Mouse (Mus musculus): Measurements from ENCODE around the gene Wnt10a.

GRCm38 (mm10) chr1:74792831-74793660, 1.7 kb downstream of the Wnt10a start:
- no peak for TF ChIP-seq CTCF (conservative IDR thresholded peaks at IDR 0.05 in 1 of 2, IDR thresholded peaks at IDR 0.05 in 1 of 2; ENCODE audit: low read depth in 2 of 2, low read length in 2 of 2)
- no peak for TF ChIP-seq NRF1 (IDR thresholded peaks at IDR 0.05; ENCODE audit: low read depth, low read length)
- TF ChIP-seq USF1 (IDR thresholded peaks at IDR 0.05; ENCODE audit: low read depth, low read length), result no peak
- TF ChIP-seq CHD2 (IDR thresholded peaks at IDR 0.05; ENCODE audit: low read length), result no peak
- TF ChIP-seq EP300 (IDR thresholded peaks at IDR 0.05; ENCODE audit: low read length), result no peak
- no peak for TF ChIP-seq USF2 (conservative IDR thresholded peaks at IDR 0.05; ENCODE audit: low read depth, low read length)
- TF ChIP-seq POLR2A (IDR thresholded peaks at IDR 0.05; ENCODE audit: low read depth, low read length), result peak; percentile 44; the same call in 1 of the 2 replicates
- TF ChIP-seq KAT2A (IDR thresholded peaks at IDR 0.05; ENCODE audit: insufficient replicate concordance, low read length), result no peak

All from CH12.LX (cell line).